Mouse (Mus musculus): ENCODE results near the gene Timm8a1.

GRCm38 (mm10) chrX:134580528-134581305, 39.1 kb upstream of the Timm8a1 start:
- no peak for TF ChIP-seq CTCF (IDR thresholded peaks at IDR 0.05; ENCODE audit: low read depth, low read length)
- no peak for TF ChIP-seq EP300 (IDR thresholded peaks at IDR 0.05; ENCODE audit: insufficient read depth, low read depth, low read length)
